Mouse (Mus musculus) lung, postnatal 10 days (tissue): ENCODE data around the gene Trmt44.

Source experiments
- DNase-seq: peaks from one replicate; pipeline ENCODE4 v3.0.0; 2021

The Trmt44 gene

GRCm38 (mm10) chr5:35539576-35539975 is 35.3 kb downstream of the Trmt44 start:
- peak; percentile 61 for DNase-seq

DNA sequence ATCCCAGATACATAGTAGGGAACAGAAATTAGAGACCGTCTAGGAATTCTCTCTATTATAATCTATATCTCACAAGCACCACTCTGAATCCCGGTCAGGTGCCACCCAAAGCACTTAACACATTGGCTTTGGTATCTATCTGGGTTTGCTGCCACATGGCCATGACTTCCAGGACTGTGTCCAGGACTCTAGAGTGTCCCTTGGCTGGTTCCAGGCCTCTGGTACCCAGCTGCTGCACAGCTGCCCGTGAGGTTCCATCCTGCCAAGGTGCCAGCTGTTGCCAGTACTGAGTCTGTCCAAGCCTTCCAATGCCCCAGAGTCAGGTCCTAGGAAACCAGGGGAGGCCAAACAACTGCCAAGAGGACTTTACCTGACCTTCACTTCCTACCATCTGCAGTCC is 36.8 kb downstream of the Trmt44 start:
- DNase-seq: no peak

GRCm38 (mm10) chr5:35537474-35537873 is 37.4 kb downstream of the Trmt44 start:
- no peak for DNase-seq

DNA sequence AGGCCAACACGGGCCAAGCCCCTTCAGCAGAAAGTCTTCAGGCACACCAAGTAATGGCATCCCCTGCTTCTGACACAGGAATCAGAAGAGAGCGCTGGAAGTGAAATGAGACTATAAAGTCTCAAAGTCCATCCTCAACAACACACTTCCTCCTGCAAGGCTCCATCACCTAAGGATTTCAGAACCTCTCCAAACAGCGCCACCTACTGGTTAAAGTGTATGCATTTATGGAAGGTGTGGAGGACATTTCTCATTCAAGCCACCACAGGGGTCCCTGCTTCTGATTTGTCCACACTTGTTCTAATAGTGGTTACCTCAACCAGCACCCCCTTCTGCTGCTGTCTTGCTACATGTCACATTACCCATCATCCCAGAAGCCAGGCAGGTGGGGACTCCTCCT is 38.6 kb downstream of the Trmt44 start:
- DNase-seq: no peak

GRCm38 (mm10) chr5:35531586-35531985 is 43.3 kb downstream of the Trmt44 start:
- DNase-seq: peak; percentile 39

DNA sequence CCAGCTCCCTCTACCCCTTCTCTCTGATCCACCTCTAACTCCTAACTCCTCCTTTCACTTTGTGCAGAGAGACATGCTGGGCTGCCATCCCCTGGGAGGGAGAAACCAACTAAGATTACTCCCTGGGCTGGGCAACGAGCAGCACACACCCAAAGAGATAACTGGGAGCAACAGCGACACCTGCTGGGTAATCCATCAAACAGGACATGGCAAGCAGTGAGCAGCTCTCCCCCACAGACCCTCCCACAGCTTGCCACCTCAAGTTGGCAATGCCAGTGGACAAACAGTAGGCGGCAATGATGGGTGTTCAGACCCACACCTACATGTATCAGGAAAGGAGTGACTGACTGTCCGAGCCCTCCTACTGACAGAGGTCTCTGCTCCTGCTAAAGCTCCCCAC is 44.4 kb downstream of the Trmt44 start:
- peak; percentile 65 for DNase-seq

- DNase-seq: peak; percentile 68
Observed at GRCm38 (mm10) chr5:35525469-35526123, 49.3 kb downstream of the Trmt44 start, which contains the start of gene Cpz. Gene Cpz, minus strand, starts transcription at chr5:35525698.

- DNase-seq: no peak
Observed at GRCm38 (mm10) chr5:35524381-35524780, 50.5 kb downstream of the Trmt44 start.

- peak; percentile 84 for DNase-seq
Observed at GRCm38 (mm10) chr5:35523735-35524134, 51.1 kb downstream of the Trmt44 start.

DNA sequence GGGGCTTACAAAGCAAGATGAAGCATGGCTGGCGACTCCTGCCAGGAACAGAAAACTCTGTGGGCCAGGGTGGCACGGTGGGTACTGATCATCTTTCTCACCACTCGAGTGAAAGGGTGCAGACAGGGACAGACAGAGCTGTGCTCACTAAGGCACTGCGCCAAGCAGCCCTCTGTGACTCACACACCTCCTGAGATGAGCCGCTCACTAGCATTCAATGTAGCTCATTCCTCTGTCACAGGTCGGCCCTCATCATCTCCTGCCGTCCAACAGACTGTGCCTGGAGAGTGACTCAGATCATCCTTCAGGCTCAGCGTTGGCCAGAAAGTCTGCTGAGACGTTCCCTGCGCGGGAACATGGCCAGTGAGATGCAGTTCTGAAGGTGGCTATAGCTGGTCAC is 58.1 kb downstream of the Trmt44 start:
- no peak for DNase-seq

- peak; percentile 71 for DNase-seq
Observed at GRCm38 (mm10) chr5:35510589-35510988, 64.3 kb downstream of the Trmt44 start.
